ENCODE assay signal across 26 mouse cellular contexts in genomic region chr5:121808202-121808601, GRCm38 (mm10).
"Had no signal": no experiment of that assay in that cellular context is flagged by ENCODE, and none has a peak within 500 bp of the region (broad histone marks: within the 10 kb centered on the region; RNA-seq: fewer than 3 reads in every experiment).

No protein-coding gene starts in this region.

- DNase-seq: gastrocnemius, postnatal 14 days; gastrocnemius, postnatal 36 days; heart, adult 18-20 months; heart, postnatal 14 days; heart, postnatal 36 days; kidney, adult 11 months; kidney, adult 2 months; kidney, adult 9 months; kidney, postnatal 14 days; kidney, postnatal 36 days; layer of hippocampus, adult 9-11 months; layer of hippocampus, postnatal 36 days; left cerebral cortex, postnatal 4 days had no signal

- H3K4me1 ChIP-seq: hindbrain, embryonic 13.5 days; hindbrain, embryonic 15.5 days; limb, embryonic 13.5 days had no signal

- ATAC-seq: hindbrain, postnatal 0 days; intestine, embryonic 16.5 days; liver, embryonic 12.5 days had no signal

- H3K27me3 ChIP-seq: heart, embryonic 13.5 days; heart, embryonic 15.5 days; hindbrain, embryonic 13.5 days; hindbrain, embryonic 15.5 days; kidney, embryonic 15.5 days; limb, embryonic 13.5 days; limb, embryonic 15.5 days; liver, embryonic 12.5 days had no signal

- H3K27ac ChIP-seq: heart, embryonic 10.5 days; heart, embryonic 15.5 days; hindbrain, embryonic 13.5 days; hindbrain, embryonic 15.5 days; hindbrain, postnatal 0 days; kidney, embryonic 15.5 days; kidney, postnatal 0 days; limb, embryonic 13.5 days; liver, embryonic 12.5 days; liver, embryonic 14.5 days had no signal

- H3K9ac ChIP-seq: heart, embryonic 13.5 days; heart, embryonic 15.5 days; hindbrain, embryonic 13.5 days; hindbrain, embryonic 15.5 days; kidney, embryonic 15.5 days; limb, embryonic 13.5 days; limb, embryonic 15.5 days; liver, embryonic 12.5 days; liver, embryonic 14.5 days had no signal

- H3K4me2 ChIP-seq: heart, embryonic 13.5 days; heart, embryonic 15.5 days; hindbrain, embryonic 13.5 days; hindbrain, embryonic 15.5 days; kidney, embryonic 15.5 days; limb, embryonic 13.5 days; limb, embryonic 15.5 days; liver, embryonic 12.5 days had no signal

- H3K4me3 ChIP-seq: heart, embryonic 10.5 days; heart, embryonic 13.5 days; heart, embryonic 15.5 days; hindbrain, embryonic 13.5 days; hindbrain, embryonic 15.5 days; kidney, embryonic 15.5 days; limb, embryonic 13.5 days; limb, embryonic 15.5 days; liver, embryonic 12.5 days had no signal

- H3K9me3 ChIP-seq: heart, embryonic 10.5 days; heart, embryonic 13.5 days; heart, embryonic 15.5 days; hindbrain, embryonic 13.5 days; hindbrain, embryonic 15.5 days; kidney, embryonic 15.5 days; limb, embryonic 13.5 days; limb, embryonic 15.5 days; liver, embryonic 12.5 days had no signal
